Mouse (Mus musculus) heart, adult 2 months (tissue): ENCODE measurements around the gene Lmntd1.

ENCODE experiments used
- CTCF ChIP-seq: fragments of 200-600 bp; IDR thresholded peaks from 2 replicates; pipeline ENCODE4 v1.8.1; 2022; ENCODE audit warnings: antibody characterized with exemption, mild to moderate bottlenecking, moderate library complexity
- EP300 ChIP-seq: fragments of 200-500 bp; IDR thresholded peaks from 2 replicates; pipeline ENCODE4 v1.6.1; 2011; ENCODE audit warnings: low read depth, low read length, control low read depth; ENCODE audit not compliant: insufficient read depth
- POLR2A ChIP-seq: fragments of 200-500 bp; IDR thresholded peaks from 2 replicates; pipeline ENCODE4 v1.6.1; 2011; ENCODE audit warnings: mild to moderate bottlenecking, low read depth, low read length, control low read depth; ENCODE audit not compliant: insufficient read depth

DNA sequence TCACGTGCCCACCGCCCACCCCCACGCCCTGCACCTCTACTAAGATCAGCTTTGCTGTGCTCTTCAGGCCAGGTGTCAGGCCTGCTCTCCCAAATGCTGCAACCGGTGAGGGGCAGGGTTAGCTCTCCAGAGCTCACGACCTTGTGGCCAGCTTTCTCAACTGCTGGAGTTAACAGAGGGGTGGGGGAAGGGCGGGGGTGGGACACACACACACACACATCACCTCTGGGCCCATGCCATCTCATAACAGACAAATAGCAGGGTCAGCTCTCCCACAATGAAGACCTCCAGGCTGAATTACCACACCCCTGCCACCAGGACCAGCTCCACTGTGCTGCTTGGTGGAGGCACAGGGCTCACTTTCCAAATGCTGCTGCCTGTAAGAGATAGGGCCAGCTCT lies 266.5 kb downstream of the Lmntd1 start:
- TF ChIP-seq POLR2A (no peak), EP300 (no peak), CTCF (no peak)
